Mouse (Mus musculus) c-Kit-positive CD71-positive TER-119-negative erythroid progenitor cells, embryonic 14.5 days (primary cell): ENCODE data around the gene Parp6.
A peak's percentile ranks its signal among the peaks of the same experiment; 100 is the strongest.

ENCODE experiments used
- DNase-seq: peaks from one replicate; pipeline ENCODE4 v3.0.0-alpha.2; 2013; ENCODE audit warnings: low read depth

Parp6 gene

DNA sequence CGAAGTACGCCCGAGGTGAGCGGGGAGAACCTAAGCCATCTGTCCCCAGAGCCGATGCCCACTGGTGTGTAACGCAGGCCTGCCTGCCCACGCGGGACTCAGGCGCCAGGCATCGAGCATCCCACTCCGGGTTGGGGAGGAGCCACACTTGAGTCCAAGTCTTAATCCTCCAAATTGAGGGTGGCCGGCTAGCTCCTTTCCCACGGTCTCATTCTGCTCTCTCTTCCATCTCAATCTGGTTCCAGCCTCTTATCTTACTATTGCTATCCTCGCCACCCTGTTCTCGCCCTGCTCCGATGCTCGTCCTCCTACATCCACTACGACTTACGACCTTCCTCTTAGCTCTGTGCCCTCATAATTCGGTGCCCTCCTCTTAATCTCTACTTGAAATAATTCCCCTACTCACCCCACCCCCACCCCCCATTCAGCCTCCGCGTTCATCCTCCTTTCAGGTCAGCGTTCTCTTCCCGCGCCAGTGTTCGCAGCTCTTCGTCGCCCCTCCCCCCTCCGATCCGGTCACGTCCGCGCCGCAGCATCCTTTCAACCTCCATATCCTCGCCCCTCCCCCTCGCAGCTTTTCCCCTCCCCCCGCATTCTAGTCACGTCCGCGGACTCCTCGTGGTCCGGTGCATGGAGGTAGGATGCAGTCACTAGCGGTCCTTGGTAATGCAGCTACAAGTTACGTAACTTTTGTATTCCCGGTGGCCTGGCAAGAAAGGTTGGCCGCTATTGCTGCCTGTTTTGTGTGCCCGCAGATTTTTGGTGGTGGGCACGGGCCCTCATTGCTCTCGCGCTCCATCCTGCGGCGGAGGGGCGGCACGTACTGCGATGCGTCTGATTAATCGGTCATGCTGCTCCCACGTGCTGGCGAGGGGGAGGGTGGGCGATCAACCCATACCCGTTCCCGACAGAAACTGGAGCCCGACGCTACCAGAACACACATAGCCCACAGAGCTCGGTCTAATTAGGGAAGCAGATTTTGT is 39.8 kb downstream of the Parp6 start:
- DNase-seq = no peak

DNA sequence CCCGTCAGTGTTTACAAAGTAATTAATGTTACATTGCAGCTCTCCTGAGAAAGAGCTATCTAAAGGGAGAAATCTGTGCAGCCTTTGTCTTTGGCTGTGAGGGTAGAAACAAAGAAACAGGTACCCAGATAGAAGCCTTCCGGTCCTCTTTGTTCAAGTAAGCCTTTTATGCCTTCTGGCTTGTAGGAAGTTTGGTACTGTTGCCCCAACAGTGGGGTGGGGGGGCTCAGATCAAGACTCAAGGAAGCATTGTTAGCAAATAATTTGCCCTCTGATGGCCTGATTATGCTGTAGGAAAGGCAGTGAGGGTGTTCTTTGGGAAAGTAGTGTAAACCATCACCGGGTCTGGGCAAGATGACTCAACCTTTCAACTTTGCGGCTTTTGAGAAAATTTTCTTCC is 41.1 kb downstream of the Parp6 start:
- no peak for DNase-seq

DNA sequence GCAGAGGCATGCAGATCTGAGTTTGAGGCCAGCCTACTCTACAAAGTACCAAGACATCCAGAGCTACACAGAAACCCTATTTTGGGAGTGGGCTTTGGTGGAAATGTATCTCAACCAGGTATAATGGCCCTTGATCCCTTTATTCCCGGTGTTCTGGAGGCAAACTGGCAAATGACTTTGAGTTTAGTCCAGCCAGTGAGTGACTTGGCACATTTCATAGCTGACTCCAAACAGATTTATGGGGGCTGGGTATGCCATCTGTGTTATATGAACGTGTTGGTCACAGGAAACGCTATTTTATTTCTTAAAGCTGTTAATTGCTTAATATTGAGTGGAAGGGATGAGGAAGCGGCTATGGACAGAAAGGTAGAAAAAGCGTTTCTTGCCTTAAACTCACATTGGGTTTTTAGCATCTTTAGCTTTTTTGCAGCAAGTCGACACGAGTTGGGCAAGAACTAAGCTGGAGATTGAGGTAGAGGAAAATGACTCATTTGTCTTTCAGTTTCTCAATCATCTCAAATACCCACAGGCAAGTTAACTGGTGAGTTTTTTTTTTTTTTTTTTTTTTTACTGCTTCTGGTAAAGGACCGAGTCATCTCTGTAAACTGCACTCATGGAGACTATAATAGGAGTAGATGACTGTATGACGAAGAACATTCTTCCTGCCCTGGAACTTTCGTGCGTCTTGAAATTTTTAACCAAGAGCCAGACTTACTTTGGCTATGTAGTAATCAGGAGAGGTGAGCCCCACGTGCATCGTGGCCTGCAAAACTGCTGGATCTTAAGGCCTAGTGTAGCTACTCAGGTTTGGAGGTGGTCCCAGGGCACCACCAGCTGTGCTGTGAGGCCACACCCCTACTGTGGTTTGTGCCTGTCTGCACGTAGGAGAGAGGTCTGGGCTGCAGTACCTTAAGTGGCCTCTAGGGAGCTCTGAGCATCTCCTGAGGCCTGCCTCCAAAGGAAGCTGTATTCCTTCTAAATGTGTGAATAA is 42.2 kb downstream of the Parp6 start:
- DNase-seq = peak; percentile 79

DNA sequence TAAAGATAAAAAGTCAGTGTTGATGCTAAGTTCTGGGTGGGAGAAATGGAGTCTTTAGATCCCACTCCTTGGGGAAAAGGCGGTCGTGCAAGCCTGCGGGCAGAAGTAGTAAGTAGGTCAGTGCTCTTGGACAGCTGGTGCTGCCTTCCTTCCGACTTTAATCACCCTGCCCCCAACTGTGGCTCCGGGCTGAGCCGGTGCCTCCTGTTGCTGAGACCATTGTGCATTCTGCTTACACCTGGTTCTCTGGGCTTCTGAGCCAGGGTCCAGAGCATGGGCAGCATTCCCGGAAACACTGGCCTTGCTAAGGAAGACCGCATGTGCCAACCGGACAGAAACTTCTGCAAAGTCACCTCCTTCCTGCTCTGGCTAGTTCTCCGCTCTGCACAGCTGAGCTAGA is 43.3 kb downstream of the Parp6 start:
- no peak for DNase-seq

DNA sequence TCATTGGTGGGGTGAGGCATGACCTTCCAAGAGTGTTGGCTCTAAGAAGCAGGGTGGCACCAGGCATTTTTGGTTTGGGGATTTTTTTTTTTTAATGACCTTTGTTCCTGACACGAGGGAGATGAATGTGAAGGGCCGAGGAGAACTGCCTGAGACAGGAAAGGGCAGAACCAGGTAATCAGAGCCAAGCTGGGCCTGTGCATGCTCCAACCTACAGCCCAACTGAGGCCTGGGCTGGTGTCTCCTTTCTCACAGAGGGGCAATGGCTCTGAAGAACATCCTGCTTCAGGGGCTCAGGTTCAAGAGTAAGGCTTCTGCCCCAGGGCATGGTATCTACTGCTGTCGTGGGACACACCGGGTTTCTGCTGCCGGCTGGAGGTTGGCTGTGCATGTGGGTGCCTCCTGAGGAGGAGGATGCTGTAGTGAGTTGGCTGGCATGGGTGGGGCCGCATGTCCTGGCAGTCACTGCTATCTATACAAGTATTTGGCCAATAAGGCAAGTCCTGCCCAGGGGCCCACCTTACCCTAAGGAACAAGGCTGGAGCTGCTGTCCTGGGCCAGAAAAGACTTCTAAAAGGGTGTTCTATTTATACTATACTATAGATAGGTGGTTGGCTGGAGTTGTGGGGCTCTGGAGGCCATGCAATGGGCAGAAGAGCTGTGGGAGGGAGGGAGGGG is 44.4 kb downstream of the Parp6 start:
- no peak for DNase-seq

- DNase-seq = no peak
Measured at GRCm38 (mm10) chr9:59663226-59663625, 46.1 kb downstream of the Parp6 start.

DNA sequence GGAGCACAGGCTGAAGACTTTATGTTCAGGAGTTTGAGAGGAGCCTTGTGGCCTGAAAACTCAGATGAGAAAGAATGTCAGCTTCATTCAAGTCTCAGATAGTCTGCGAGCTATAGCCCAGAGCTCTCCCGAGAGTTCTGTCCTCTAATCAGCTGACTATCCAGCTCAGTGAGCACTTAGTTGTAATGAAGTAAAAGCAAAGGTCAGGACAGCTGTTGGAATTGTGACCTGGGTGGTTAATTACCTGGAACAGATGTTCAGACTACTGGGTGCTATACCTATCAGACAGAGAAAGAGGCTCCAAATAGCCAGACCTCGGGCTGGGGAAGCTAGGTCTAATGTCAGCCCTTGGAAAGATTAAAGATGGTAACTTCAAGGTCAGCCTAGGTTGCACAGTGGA is 46.9 kb downstream of the Parp6 start:
- DNase-seq = no peak

DNA sequence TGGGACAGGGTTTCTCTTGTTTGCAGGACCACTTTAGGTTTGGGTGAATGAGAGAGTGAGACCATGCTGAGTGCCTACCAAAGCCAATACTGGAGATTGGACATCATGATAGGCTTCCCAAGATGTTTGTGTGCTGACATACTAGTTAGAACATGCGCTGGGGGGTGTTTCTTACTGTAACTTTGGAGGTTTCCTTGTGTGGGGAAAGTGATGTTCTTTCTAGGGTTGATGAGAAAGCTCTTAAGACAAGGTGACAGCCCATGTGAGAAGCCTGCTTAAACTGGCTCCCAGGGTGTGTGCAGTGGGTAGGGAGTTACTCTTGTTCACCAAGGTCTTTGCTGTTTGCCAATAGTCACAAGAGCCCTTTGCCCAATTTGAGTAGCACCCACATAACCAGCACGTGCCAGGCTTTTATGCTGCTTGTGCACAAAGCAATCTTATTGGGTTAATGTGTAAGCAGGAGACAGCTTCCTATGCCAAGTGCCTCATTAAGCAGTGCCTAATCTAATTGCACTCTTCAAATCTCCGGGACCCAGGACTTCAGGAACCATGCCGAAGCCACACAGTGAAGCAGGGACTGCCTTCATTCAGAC is 47.7 kb downstream of the Parp6 start:
- DNase-seq = no peak

- DNase-seq = no peak
Measured at GRCm38 (mm10) chr9:59666016-59666415, 48.9 kb downstream of the Parp6 start.

- DNase-seq = no peak
Measured at GRCm38 (mm10) chr9:59666813-59667212, 49.7 kb downstream of the Parp6 start.

- DNase-seq = no peak
Measured at GRCm38 (mm10) chr9:59667250-59667649, 50.2 kb downstream of the Parp6 start.

GRCm38 (mm10) chr9:59667904-59668303 is 50.8 kb downstream of the Parp6 start:
- DNase-seq = no peak

DNA sequence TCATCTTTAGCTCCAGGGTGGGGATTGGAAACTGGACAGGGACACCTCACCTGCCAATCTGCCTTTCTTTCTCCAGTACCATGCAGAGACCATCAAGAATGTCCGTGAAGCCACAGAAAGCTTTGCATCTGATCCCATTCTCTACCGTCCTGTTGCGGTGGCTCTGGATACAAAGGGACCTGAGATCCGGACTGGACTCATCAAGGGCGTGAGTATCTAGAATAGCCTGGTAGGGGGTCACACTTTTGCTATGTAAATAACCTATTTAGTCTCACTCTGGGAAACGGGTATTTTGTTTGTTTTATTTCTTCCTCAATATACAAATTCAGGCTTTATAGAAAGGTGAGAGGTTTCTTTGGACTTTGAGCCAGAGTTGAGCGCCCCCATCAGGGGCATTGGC is 51.4 kb downstream of the Parp6 start:
- DNase-seq = no peak

DNA sequence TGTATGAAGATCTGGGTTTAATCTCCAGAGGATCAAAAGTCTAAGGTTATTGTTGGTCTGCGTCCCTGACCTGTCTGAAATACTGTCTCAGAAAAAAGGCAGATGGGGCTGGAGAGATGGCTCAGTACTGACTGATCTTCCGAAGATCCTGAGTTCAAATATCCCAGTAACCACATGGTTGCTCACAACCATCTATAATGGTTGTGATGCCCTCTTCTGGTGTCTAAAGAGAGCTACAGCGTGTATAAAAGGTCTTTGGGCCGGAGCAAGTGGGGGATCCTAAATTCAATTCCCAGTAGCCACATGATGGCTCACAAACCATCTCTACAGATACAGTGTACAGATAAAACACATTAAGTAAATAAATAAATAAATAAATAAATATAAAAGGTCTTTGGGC is 52.1 kb downstream of the Parp6 start:
- no peak for DNase-seq

GRCm38 (mm10) chr9:59672195-59672894 is 55.3 kb downstream of the Parp6 start:
- no peak for DNase-seq

DNA sequence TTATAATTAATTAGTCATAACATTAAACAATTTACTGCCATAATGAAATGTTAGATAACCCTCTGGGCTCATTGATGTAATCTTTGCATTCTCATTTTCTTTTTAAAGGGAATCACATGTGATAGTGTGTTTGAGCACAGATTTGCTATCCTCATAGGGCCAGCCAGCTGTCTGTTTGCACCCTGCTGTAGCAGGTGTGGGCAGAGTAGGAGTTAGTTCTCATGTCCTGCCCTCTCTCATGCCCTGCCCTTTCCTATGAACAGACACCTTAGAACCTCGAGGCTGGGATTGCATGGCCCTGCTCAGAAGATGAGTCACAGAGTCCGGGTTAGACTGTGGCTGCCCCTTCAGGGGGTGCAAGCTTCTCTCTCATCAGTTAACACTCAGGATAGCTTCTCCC is 56.3 kb downstream of the Parp6 start:
- DNase-seq = no peak

DNA sequence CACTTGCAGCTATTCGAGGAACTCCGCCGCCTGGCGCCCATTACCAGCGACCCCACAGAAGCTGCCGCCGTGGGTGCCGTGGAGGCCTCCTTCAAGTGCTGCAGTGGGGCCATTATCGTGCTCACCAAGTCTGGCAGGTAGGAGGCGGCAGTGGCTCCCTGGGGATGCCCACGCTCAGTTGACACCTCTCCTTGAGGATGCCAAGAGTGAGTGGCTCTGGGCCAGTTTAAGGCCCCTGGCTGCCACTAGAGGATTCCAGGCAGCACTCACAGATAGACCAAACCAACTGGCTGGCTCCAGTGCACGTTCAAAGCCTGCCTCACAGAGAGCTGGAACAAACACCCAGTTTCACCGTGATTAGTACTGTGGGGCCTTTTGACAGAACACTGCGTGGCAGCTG is 58.5 kb downstream of the Parp6 start:
- no peak for DNase-seq

DNA sequence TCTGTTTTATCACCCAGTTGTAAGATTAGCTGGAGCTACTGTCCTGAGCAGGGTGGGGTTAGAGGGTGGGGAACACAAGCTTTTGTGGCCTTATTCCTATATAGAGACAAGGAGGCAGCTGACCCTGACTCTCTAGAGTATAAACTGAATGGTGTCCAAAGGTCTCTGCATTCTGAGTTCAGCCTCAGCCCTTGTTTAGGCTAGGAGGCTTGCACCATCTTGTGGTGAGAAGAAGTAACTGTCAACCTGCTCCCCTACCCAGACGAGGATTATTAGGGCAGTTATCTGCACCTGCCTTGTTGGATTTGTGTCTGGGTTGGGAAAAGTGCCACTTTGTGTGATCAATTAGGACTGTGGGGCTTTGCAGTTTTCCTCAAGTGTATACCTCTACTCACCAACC is 61.2 kb downstream of the Parp6 start:
- no peak for DNase-seq

GRCm38 (mm10) chr9:59679678-59680533 is 62.8 kb downstream of the Parp6 start, which contains the start of gene Gramd2:
Gramd2 (plus strand) TSS chr9:59680144.
- no peak for DNase-seq

- DNase-seq = no peak
Measured at GRCm38 (mm10) chr9:59680534-59680875, 63.4 kb downstream of the Parp6 start.
